Mouse (Mus musculus): ENCODE measurements around the gene Phf23. TPM values are rescaled to one million over a fixed set of nuclear protein-coding genes. Genes with fewer than 3 reads are reported as not detected.

Gene Phf23
- polyA plus RNA-seq, 1 experiment from 2014 or later, result 87.8 TPM

DNA sequence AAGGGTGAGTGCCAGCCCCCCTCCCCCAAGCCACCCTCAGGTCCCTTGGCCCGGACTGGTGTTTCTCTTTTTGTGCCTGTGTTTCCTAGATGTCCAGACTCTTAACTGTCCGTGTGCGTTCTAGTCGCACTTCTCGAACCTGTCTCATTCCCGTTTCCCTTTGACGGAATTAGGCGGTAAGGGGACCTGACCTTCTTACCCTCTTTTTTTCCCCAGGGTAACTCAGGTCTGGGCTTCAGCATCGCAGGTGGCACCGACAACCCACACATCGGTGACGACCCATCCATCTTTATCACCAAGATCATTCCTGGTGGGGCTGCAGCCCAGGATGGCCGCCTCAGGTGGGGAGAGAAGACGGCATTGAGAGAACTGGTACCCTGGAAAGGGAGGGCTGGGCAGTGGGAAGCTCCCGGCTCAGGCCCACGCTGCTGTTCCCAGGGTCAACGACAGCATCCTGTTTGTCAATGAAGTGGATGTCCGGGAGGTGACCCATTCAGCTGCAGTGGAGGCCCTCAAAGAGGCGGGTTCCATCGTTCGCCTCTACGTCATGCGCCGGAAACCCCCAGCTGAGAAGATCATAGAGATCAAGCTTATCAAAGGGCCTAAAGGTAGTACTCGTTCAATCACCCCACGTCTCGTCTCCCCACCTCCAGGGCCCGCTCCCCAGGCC, 35.2 kb downstream of the Phf23 start:
- WGBS, result 88% methylated on average over 28 of the region's 28 CpGs
- no peak for ATAC-seq (ENCODE audit: low FRiP score)
- Histone ChIP-seq H3K4me3 (peak overlapping the region; percentile 34), H3K9ac (peak overlapping the region; percentile 67), H3K27me3 (no peaks in the 10 kb centered on the region), H3K4me2 (replicated peaks) (peak overlapping the region; percentile 64), H3K4me1 (peaks cover 53% of the 10 kb centered on the region), H3K27ac (peak overlapping the region; percentile 98), H3K36me3 (peaks cover 41% of the 10 kb centered on the region), H3K9me3 (replicated peaks) (no peaks in the 10 kb centered on the region)

DNA sequence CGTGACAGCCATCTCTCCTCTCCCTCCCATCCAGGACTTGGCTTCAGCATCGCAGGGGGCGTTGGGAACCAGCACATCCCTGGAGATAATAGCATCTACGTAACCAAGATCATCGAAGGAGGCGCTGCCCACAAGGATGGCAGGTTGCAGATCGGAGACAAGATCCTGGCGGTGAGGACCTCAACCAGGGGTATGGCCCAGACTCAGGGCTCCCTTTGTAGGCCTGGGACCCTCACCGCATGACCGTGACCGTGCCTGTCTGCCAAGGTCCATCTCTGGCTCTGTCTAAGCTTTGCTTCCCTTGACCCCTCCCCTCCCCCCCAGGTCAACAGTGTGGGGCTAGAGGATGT, 35.7 kb downstream of the Phf23 start:
- no peak for ATAC-seq (ENCODE audit: low FRiP score)
- H3K4me1 ChIP-seq, result peaks cover 48% of the 10 kb centered on the region
- no peaks in the 10 kb centered on the region for H3K9me3 ChIP-seq (replicated peaks)
- H3K4me2 ChIP-seq (replicated peaks), result no peak overlapping the region; the same call in 1 of the 2 replicates
- H3K27ac ChIP-seq, result no peak overlapping the region
- no peak overlapping the region for H3K4me3 ChIP-seq
- no peaks in the 10 kb centered on the region for H3K27me3 ChIP-seq
- H3K36me3 ChIP-seq, result peaks cover 41% of the 10 kb centered on the region
- H3K9ac ChIP-seq, result no peak overlapping the region
- whole genome bisulfite sequencing, result 95% methylated on average over 11 of the region's 11 CpGs

- 84% methylated on average over 7 of the region's 7 CpGs for WGBS
- Histone ChIP-seq H3K27ac (no peak overlapping the region), H3K4me3 (no peak overlapping the region), H3K27me3 (no peaks in the 10 kb centered on the region), H3K4me2 (replicated peaks) (no peak overlapping the region), H3K36me3 (peaks cover 73% of the 10 kb centered on the region), H3K9ac (no peak overlapping the region), H3K4me1 (no peaks in the 10 kb centered on the region), H3K9me3 (replicated peaks) (no peaks in the 10 kb centered on the region)
- no peak for ATAC-seq (ENCODE audit: low FRiP score)
Measured at GRCm38 (mm10) chr11:70038174-70038573, 42.6 kb downstream of the Phf23 start.

DNA sequence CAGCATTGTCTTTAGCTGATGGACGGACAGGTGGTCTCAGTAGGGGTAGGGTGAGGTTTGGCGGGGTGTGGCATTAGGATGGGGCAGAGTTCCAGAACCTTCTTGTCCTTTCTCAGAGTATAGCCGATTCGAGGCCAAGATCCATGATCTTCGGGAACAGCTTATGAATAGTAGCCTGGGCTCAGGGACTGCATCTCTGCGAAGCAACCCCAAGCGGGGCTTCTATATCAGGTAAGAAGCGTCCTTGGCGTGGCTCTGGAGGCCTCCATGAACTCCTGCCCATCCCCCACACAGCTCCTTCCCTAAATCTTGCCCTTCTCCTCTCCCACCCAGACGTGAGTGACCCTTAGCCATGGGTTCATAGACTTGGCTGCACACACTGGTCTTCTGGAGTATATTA, 44.1 kb downstream of the Phf23 start:
- 94% methylated on average over 10 of the region's 10 CpGs for WGBS
- H3K27me3 ChIP-seq, result no peaks in the 10 kb centered on the region
- no peak for ATAC-seq (ENCODE audit: low FRiP score)
- no peak overlapping the region for H3K4me2 ChIP-seq (replicated peaks)
- peaks cover 5% of the 10 kb centered on the region; the same call in 1 of the 2 replicates for H3K4me1 ChIP-seq
- peaks cover 75% of the 10 kb centered on the region for H3K36me3 ChIP-seq
- no peak overlapping the region for H3K4me3 ChIP-seq
- no peak overlapping the region for H3K9ac ChIP-seq
- no peaks in the 10 kb centered on the region for H3K9me3 ChIP-seq (replicated peaks)
- H3K27ac ChIP-seq, result no peak overlapping the region

DNA sequence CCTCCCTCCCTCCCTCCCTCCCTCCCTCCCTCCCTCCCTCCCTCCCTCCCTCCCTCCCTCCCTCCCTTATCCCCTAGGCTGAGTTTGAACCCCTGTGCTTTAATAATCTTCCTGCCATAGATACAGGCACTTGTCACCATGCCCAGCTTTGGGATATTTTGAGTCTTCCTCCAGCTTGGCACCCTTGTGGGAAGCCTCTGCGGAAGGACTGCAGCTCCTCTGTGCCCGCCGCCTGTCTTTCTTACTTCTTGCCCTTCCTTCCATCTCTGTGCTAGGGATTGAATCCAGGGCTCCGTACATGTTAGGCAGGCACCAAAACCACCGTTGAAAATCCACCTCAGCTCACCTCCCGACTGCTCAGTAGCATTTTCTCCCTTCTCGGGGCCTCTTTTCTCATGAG, 44.6 kb downstream of the Phf23 start:
- no peaks in the 10 kb centered on the region for H3K27me3 ChIP-seq
- no peaks in the 10 kb centered on the region for H3K9me3 ChIP-seq (replicated peaks)
- ATAC-seq (ENCODE audit: low FRiP score), result no peak
- H3K4me1 ChIP-seq, result peaks cover 5% of the 10 kb centered on the region; the same call in 1 of the 2 replicates
- 93% methylated on average over 7 of the region's 7 CpGs for WGBS
- H3K9ac ChIP-seq, result no peak overlapping the region
- peaks cover 75% of the 10 kb centered on the region for H3K36me3 ChIP-seq
- H3K4me2 ChIP-seq (replicated peaks), result no peak overlapping the region
- H3K4me3 ChIP-seq, result no peak overlapping the region
- no peak overlapping the region for H3K27ac ChIP-seq

DNA sequence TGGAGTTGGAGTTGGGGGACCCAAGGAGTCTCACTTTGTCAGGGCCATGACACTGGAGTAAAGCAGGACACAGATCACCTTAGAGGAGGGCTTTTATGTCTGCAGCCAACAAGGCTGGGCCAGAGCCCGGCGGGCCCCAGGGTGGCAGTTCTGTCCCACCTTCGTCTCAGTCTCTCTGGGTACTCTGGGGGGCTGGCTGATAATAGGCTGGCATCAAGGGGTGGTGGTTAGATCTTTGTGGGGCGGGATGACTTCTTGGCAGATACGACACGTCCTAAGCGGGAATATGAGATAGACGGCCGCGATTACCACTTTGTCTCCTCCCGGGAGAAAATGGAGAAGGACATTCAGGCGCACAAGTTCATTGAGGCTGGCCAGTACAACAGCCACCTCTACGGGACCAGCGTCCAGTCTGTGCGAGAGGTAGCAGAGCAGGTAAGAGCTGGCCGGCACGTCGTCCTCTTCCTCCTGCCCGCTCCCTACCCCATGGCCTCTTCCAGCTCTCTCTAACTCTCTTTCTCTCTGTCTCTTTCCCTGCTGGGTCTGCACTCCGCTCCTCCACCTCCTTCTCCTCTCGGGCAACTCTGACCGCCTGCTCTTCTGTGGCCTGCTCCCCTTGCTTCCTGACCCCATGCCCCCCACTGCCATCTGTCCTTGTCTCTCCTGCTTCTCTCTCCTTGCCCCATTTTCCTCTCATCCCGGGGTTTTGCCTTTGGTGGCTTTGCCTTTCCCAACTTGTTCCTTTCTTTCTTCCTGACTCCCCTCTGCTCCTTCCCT, 46.9 kb downstream of the Phf23 start:
- H3K9me3 ChIP-seq (replicated peaks), result no peaks in the 10 kb centered on the region
- H3K36me3 ChIP-seq, result peaks cover 75% of the 10 kb centered on the region
- H3K4me2 ChIP-seq (replicated peaks), result no peak overlapping the region
- no peaks in the 10 kb centered on the region for H3K27me3 ChIP-seq
- peaks cover 9% of the 10 kb centered on the region; the same call in 1 of the 2 replicates for H3K4me1 ChIP-seq
- 86% methylated on average over 23 of the region's 23 CpGs for WGBS
- ATAC-seq (ENCODE audit: low FRiP score), result no peak
- H3K27ac ChIP-seq, result no peak overlapping the region
- no peak overlapping the region for H3K9ac ChIP-seq
- H3K4me3 ChIP-seq, result no peak overlapping the region

GRCm38 (mm10) chr11:70043665-70044064, 48.1 kb downstream of the Phf23 start:
- Histone ChIP-seq H3K4me3 (no peak overlapping the region), H3K4me1 (peaks cover 9% of the 10 kb centered on the region; the same call in 1 of the 2 replicates), H3K27me3 (no peaks in the 10 kb centered on the region), H3K9me3 (replicated peaks) (no peaks in the 10 kb centered on the region), H3K4me2 (replicated peaks) (no peak overlapping the region), H3K27ac (peak overlapping the region; percentile 23; the same call in 1 of the 2 replicates), H3K9ac (no peak overlapping the region), H3K36me3 (peaks cover 66% of the 10 kb centered on the region)
- WGBS, result 80% methylated on average over 7 of the region's 7 CpGs
- no peak for ATAC-seq (ENCODE audit: low FRiP score)

DNA sequence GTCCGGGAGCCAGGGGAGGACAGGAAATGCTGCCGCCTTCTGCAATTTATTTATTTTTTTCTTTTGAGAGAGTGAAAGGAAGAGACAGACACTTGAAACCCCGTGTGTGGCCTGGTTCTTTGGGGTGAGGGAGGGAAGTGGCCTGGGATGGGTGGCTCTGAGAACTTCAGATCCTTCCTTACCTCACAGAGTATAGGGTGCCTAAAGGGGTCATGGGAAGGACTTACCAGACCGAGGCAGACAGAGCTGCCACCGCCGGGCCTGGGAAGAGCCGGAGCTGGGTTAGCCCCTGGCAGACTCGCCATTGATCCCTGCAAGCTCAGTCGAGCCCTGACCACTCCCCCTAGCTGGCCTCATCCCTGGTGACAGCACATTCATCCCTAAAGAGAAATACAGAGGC, 49.9 kb downstream of the Phf23 start:
- Histone ChIP-seq H3K27me3 (no peaks in the 10 kb centered on the region), H3K4me2 (replicated peaks) (no peak overlapping the region), H3K4me3 (no peak overlapping the region), H3K9me3 (replicated peaks) (no peaks in the 10 kb centered on the region), H3K27ac (0 out of 2 replicates have a peak overlapping the region, but pooled peaks have one; percentile 7), H3K4me1 (peaks cover 9% of the 10 kb centered on the region; the same call in 1 of the 2 replicates), H3K9ac (no peak overlapping the region), H3K36me3 (peaks cover 49% of the 10 kb centered on the region)
- no peak for ATAC-seq (ENCODE audit: low FRiP score)
- WGBS, result 36% methylated on average over 9 of the region's 9 CpGs

GRCm38 (mm10) chr11:70049366-70049765, 53.8 kb downstream of the Phf23 start:
- Histone ChIP-seq H3K4me3 (no peak overlapping the region), H3K27me3 (0 out of 2 replicates have a peak, but pooled peaks cover 2% of the 10 kb centered on the region), H3K9ac (no peak overlapping the region), H3K36me3 (peaks cover 12% of the 10 kb centered on the region), H3K4me1 (peaks cover 4% of the 10 kb centered on the region; the same call in 1 of the 2 replicates), H3K27ac (no peak overlapping the region), H3K9me3 (replicated peaks) (no peaks in the 10 kb centered on the region), H3K4me2 (replicated peaks) (no peak overlapping the region)
- no peak for ATAC-seq (ENCODE audit: low FRiP score)
- 73% methylated on average over 6 of the region's 6 CpGs for WGBS

MicroRNAs within 50 kb of the gene (microRNA counts, 519-probe panel; counts per million panel counts)
- microRNA mmu-miR-324-3p, result 470 counts per million, percentile 58 among the panel's probes with 10 or more counts
- 3,243 counts per million, percentile 72 among the panel's probes with 10 or more counts for microRNA mmu-miR-324-5p

Small RNA genes within 50 kb of the gene (microRNA-seq; reads per million reads assigned to microRNA genes)
- gene Gm44349, result not detected
- gene Mir324, result 3,575 reads per million, percentile 86 among the genes with 10 or more reads in this experiment

Other genes with a start within 250 kb of the Phf23 start
- gene Polr2a, start 237.1 kb upstream of the Phf23 start, polyA plus RNA-seq (2016; fragmentation: Nextera tagmentation; extraction: Ambion mirVana), result 32.2 and 39.0 TPM in 2 replicates
- gene Slc35g3, start 233.8 kb upstream of the Phf23 start, polyA plus RNA-seq (2016; fragmentation: Nextera tagmentation; extraction: Ambion mirVana), result 0.40 and 0.61 TPM in 2 replicates
- 2.3 and 2.4 TPM in 2 replicates for gene Zbtb4, start 229.9 kb upstream of the Phf23 start, polyA plus RNA-seq (2016; fragmentation: Nextera tagmentation; extraction: Ambion mirVana)
- 3.0 and 5.9 TPM in 2 replicates for gene Chrnb1, start 199.8 kb upstream of the Phf23 start, polyA plus RNA-seq (2016; fragmentation: Nextera tagmentation; extraction: Ambion mirVana)
- 3.7 and 4.2 TPM in 2 replicates for gene Fgf11, start 193.9 kb upstream of the Phf23 start, polyA plus RNA-seq (2016; fragmentation: Nextera tagmentation; extraction: Ambion mirVana)
- 1.6 and 2.4 TPM in 2 replicates for gene Tmem102, start 190.2 kb upstream of the Phf23 start, polyA plus RNA-seq (2016; fragmentation: Nextera tagmentation; extraction: Ambion mirVana)
- not detected in 2 replicates for gene Gm39566, start 180.5 kb upstream of the Phf23 start, polyA plus RNA-seq (2016; fragmentation: Nextera tagmentation; extraction: Ambion mirVana)
- 0.14 TPM in 1 of 2 replicates, not detected in the other for gene Spem2, start 177.3 kb upstream of the Phf23 start, polyA plus RNA-seq (2016; fragmentation: Nextera tagmentation; extraction: Ambion mirVana)
- 0.21 and 0.46 TPM in 2 replicates for gene Spem1, start 173.6 kb upstream of the Phf23 start, polyA plus RNA-seq (2016; fragmentation: Nextera tagmentation; extraction: Ambion mirVana)
- gene Nlgn2, start 158.0 kb upstream of the Phf23 start, polyA plus RNA-seq (2016; fragmentation: Nextera tagmentation; extraction: Ambion mirVana), result 14.7 and 14.9 TPM in 2 replicates
- 268 and 314 TPM in 2 replicates for gene Tmem256, start 157.3 kb upstream of the Phf23 start, polyA plus RNA-seq (2016; fragmentation: Nextera tagmentation; extraction: Ambion mirVana)
- gene Plscr3, start 149.4 kb upstream of the Phf23 start, polyA plus RNA-seq (2016; fragmentation: Nextera tagmentation; extraction: Ambion mirVana), result 74.9 and 87.3 TPM in 2 replicates
- 0.57 and 1.4 TPM in 2 replicates for gene Tnk1, start 137.0 kb upstream of the Phf23 start, polyA plus RNA-seq (2016; fragmentation: Nextera tagmentation; extraction: Ambion mirVana)
- gene Tmem95, start 117.8 kb upstream of the Phf23 start, polyA plus RNA-seq (2016; fragmentation: Nextera tagmentation; extraction: Ambion mirVana), result not detected in 2 replicates
- gene Kctd11, start 114.4 kb upstream of the Phf23 start, polyA plus RNA-seq (2016; fragmentation: Nextera tagmentation; extraction: Ambion mirVana), result 2.9 and 3.2 TPM in 2 replicates
- 0.86 and 0.92 TPM in 2 replicates for gene Acap1, start 100.2 kb upstream of the Phf23 start, polyA plus RNA-seq (2016; fragmentation: Nextera tagmentation; extraction: Ambion mirVana)
- gene 2810408A11Rik, start 94.8 kb upstream of the Phf23 start, polyA plus RNA-seq (2016; fragmentation: Nextera tagmentation; extraction: Ambion mirVana), result 17.8 TPM in 2 replicates
- gene Neurl4, start 94.7 kb upstream of the Phf23 start, polyA plus RNA-seq (2016; fragmentation: Nextera tagmentation; extraction: Ambion mirVana), result 15.0 and 15.2 TPM in 2 replicates
- 84.7 and 90.1 TPM in 2 replicates for gene Gps2, start 81.9 kb upstream of the Phf23 start, polyA plus RNA-seq (2016; fragmentation: Nextera tagmentation; extraction: Ambion mirVana)
- gene Eif5a, start 73.8 kb upstream of the Phf23 start, polyA plus RNA-seq (2016; fragmentation: Nextera tagmentation; extraction: Ambion mirVana), result 1,354 and 1,360 TPM in 2 replicates
- 5.5 and 9.0 TPM in 2 replicates for gene Ybx2, start 60.0 kb upstream of the Phf23 start, polyA plus RNA-seq (2016; fragmentation: Nextera tagmentation; extraction: Ambion mirVana)
- gene Slc2a4, start 47.6 kb upstream of the Phf23 start, polyA plus RNA-seq (2016; fragmentation: Nextera tagmentation; extraction: Ambion mirVana), result 9.6 and 12.9 TPM in 2 replicates
- 9.5 and 21.8 TPM in 2 replicates for gene Cldn7, start 31.0 kb upstream of the Phf23 start, polyA plus RNA-seq (2016; fragmentation: Nextera tagmentation; extraction: Ambion mirVana)
- 22.4 and 26.1 TPM in 2 replicates for gene Ctdnep1, start 14.6 kb upstream of the Phf23 start, polyA plus RNA-seq (2016; fragmentation: Nextera tagmentation; extraction: Ambion mirVana)
- gene Elp5, start 13.3 kb upstream of the Phf23 start, polyA plus RNA-seq (2016; fragmentation: Nextera tagmentation; extraction: Ambion mirVana), result 123 and 127 TPM in 2 replicates
- 598 and 607 TPM in 2 replicates for gene Gabarap, start 4.6 kb upstream of the Phf23 start, polyA plus RNA-seq (2016; fragmentation: Nextera tagmentation; extraction: Ambion mirVana)
- 45.9 and 46.4 TPM in 2 replicates for gene Dvl2, start 4.8 kb downstream of the Phf23 start, polyA plus RNA-seq (2016; fragmentation: Nextera tagmentation; extraction: Ambion mirVana)
- gene Acadvl, start 19.6 kb downstream of the Phf23 start, polyA plus RNA-seq (2016; fragmentation: Nextera tagmentation; extraction: Ambion mirVana), result 59.8 and 61.9 TPM in 2 replicates
- 23.0 and 28.5 TPM in 2 replicates for gene Dlg4, start 21.2 kb downstream of the Phf23 start, polyA plus RNA-seq (2016; fragmentation: Nextera tagmentation; extraction: Ambion mirVana)
- 0.56 and 0.89 TPM in 2 replicates for gene Asgr1, start 58.3 kb downstream of the Phf23 start, polyA plus RNA-seq (2016; fragmentation: Nextera tagmentation; extraction: Ambion mirVana)
- not detected in 2 replicates for gene Asgr2, start 96.9 kb downstream of the Phf23 start, polyA plus RNA-seq (2016; fragmentation: Nextera tagmentation; extraction: Ambion mirVana)
- 0.50 and 0.77 TPM in 2 replicates for gene Mgl2, start 134.6 kb downstream of the Phf23 start, polyA plus RNA-seq (2016; fragmentation: Nextera tagmentation; extraction: Ambion mirVana)
- gene Clec10a, start 160.4 kb downstream of the Phf23 start, polyA plus RNA-seq (2016; fragmentation: Nextera tagmentation; extraction: Ambion mirVana), result 0.71 and 2.6 TPM in 2 replicates
- 2.4 and 2.6 TPM in 2 replicates for gene Slc16a11, start 217.0 kb downstream of the Phf23 start, polyA plus RNA-seq (2016; fragmentation: Nextera tagmentation; extraction: Ambion mirVana)
- gene Slc16a13, start 225.3 kb downstream of the Phf23 start, polyA plus RNA-seq (2016; fragmentation: Nextera tagmentation; extraction: Ambion mirVana), result 16.4 and 20.8 TPM in 2 replicates
- 5.4 and 8.3 TPM in 2 replicates for gene Bcl6b, start 234.0 kb downstream of the Phf23 start, polyA plus RNA-seq (2016; fragmentation: Nextera tagmentation; extraction: Ambion mirVana)
- gene 0610010K14Rik, start 242.1 kb downstream of the Phf23 start, polyA plus RNA-seq (2016; fragmentation: Nextera tagmentation; extraction: Ambion mirVana), result 197 and 210 TPM in 2 replicates
- gene Gm21988, start 244.1 kb downstream of the Phf23 start, polyA plus RNA-seq (2016; fragmentation: Nextera tagmentation; extraction: Ambion mirVana), result 11.3 and 14.6 TPM in 2 replicates
- gene Rnasek, start 244.1 kb downstream of the Phf23 start, polyA plus RNA-seq (2016; fragmentation: Nextera tagmentation; extraction: Ambion mirVana), result 195 and 200 TPM in 2 replicates